Mouse (Mus musculus) midbrain, embryonic 10.5 days (tissue): ENCODE results near the gene Sc5d. TPM values are rescaled to one million over a fixed set of nuclear protein-coding genes. Genes with fewer than 3 reads are reported as not detected.

Experiments
- DNase-seq: peaks from one replicate; pipeline ENCODE4 v3.0.0-alpha.2; 2017; ENCODE audit warnings: low spot score
- H3K27ac ChIP-seq: fragments of 300-500 bp; sonication (generic); replicated peaks from 2 replicates; pipeline ENCODE4 v1.5.1; 2016; ENCODE audit warnings: mild to moderate bottlenecking
- H3K27me3 ChIP-seq: fragments of 300-500 bp; sonication (generic); 2 replicates; pipeline ENCODE4 v1.6.1; 2016; ENCODE audit warnings: low read depth, mild to moderate bottlenecking; ENCODE audit not compliant: poor library complexity, severe bottlenecking
- H3K36me3 ChIP-seq: fragments of 300-500 bp; sonication (generic); 2 replicates; pipeline ENCODE4 v1.6.1; 2016; ENCODE audit warnings: mild to moderate bottlenecking, moderate library complexity
- H3K4me1 ChIP-seq: fragments of 300-500 bp; sonication (generic); 2 replicates; pipeline ENCODE4 v1.6.1; 2016
- H3K4me3 ChIP-seq: fragments of 300-500 bp; sonication (generic); 2 replicates; pipeline ENCODE4 v1.5.1; 2016; ENCODE audit warnings: mild to moderate bottlenecking, moderate library complexity
- H3K9me3 ChIP-seq: fragments of 300-500 bp; sonication (generic); replicated peaks from 2 replicates; pipeline ENCODE4 v1.6.1; 2016; ENCODE audit warnings: mild to moderate bottlenecking
- WGBS: fragments of 180-500 bp; shearing (Covaris S2); methylation state at CpG from one replicate; pipeline ENCODE4 v1.1.7; 2016; 5-methylcytosine and 5-hydroxymethylcytosine counted together
- polyA plus RNA-seq: library from polyadenylated mRNA; unstranded; fragments of >200 nt; fragmentation: Nextera tagmentation; extraction: Ambion mirVana; gene quantifications from 2 replicates; pipeline ENCODE4 v1.2.1, GENCODE M21; 2016

The Sc5d gene
- polyA plus RNA-seq, 1 experiment from 2014 or later = 64.8 TPM

DNA sequence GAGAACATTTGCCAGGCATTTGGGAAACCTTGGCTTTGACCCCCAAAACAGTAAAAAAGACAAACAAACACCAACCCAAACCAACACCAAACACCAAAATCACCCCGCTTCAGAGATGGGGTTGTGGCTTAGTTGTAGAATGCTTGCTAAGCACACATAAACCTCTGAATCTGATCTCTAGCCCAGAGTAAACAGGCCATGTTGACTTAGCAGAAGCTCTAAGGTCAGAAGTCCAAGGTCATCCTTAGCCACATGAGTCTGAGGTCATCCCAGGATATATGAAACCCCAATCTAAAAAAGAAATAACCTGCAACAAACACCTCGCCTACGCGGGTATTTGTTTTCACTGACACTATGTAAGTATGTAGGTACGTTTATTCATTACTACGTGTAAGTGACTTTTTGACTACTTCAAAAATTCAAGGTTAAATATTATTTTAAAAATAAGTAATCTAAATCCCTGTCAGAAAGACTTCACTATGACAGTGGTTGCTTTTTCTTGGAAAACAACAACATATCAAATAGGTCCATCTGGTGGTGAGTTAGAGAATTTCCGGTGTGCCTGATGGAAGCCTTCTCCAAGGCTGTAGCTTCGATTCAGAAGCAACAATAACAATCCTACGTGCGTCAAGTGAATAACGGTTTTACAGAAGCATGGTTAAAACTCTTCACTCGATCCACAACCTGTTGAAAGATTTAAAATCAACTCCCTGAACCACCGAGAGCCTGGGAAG is 11.1 kb upstream of the Sc5d start:
- Histone ChIP-seq H3K27me3 (no peaks in the 10 kb centered on the region), H3K4me3 (no peak overlapping the region), H3K27ac (no peak overlapping the region), H3K9me3 (no peaks in the 10 kb centered on the region), H3K4me1 (no peaks in the 10 kb centered on the region), H3K36me3 (no peaks in the 10 kb centered on the region)
- 66% methylated on average over 13 of the region's 13 CpGs for WGBS
- DNase-seq = no peak

DNA sequence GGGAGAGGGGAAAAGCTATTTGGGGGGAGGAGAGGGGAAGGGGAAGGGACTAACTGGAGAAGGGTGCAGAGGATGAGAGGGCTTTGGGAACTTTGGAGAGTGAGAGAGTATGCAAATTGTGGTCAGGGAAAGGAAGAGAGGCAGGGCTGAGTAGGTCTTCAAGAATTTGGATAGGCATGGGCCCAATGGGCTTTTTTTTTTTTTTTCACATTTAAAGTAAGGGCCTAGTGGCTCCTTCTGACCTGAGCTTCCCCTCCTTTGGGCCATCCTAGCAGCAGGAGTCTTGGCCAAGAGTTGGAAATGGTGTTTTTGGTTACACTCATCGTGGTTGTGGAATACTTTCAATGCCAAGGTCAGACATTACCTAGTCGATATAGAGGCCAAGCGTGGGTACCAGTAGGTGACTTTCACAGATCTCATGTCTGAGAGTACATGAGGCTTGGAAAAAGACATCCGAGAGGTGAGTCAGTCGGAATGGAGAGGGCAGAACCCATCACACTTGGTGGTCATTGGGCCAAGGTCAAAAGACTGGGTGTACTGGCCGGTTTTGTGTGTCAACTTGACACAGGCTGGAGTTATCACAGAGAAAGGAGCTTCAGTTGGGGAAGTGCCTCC is 9.7 kb upstream of the Sc5d start:
- 92% methylated on average over 6 of the region's 6 CpGs for WGBS
- H3K4me3 ChIP-seq = no peak overlapping the region

DNA sequence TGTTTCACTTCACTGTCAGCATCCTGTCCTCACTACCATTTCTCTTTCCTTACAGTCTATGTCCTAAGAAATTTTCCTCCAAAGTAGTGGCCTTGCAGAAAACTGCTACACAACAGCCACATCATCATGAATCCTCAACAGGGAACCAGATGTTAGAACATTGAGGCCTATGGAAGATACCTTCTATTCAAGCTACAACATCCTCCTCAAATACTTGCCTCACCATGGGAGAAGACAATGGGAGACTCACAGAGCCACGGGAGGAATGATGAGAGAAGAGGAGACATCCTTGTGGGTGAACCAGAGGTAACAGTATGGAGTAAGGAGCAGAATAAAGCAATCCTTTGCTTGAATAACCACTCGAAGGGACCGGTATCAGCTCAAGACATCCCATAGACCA is 9.1 kb upstream of the Sc5d start:
- WGBS = 85% methylated on average over 3 of the region's 3 CpGs
- no peaks in the 10 kb centered on the region for H3K27me3 ChIP-seq
- DNase-seq = no peak
- no peak overlapping the region for H3K27ac ChIP-seq
- no peaks in the 10 kb centered on the region for H3K36me3 ChIP-seq
- H3K9me3 ChIP-seq = no peaks in the 10 kb centered on the region
- no peaks in the 10 kb centered on the region for H3K4me1 ChIP-seq
- H3K4me3 ChIP-seq = no peak overlapping the region

More for the DNA sequence above, 9.7 kb upstream of the Sc5d start:
- Histone ChIP-seq H3K27me3 (no peaks in the 10 kb centered on the region), H3K27ac (no peak overlapping the region), H3K9me3 (no peaks in the 10 kb centered on the region), H3K4me1 (no peaks in the 10 kb centered on the region), H3K36me3 (no peaks in the 10 kb centered on the region)
- DNase-seq = no peak

DNA sequence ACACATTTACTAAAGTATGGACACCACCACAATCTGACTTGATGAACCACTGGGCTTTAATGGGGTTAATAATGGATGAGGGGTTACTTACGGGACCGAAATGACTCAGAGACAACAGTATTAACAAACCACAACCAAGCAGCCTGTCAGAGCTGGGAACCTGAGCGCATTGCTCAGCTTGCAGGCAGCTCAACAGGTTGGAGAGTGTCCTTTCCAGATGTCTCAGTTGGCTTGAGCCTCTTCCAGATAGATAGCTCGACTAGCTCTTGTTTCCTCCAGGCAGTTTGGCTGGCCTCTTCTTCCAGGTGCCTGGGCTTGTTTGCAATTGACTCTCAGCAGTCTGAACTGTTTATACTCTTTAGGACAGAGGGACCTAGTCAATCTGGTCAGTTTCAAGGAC is 8.6 kb upstream of the Sc5d start:
- Histone ChIP-seq H3K9me3 (no peaks in the 10 kb centered on the region), H3K27ac (no peak overlapping the region), H3K36me3 (no peaks in the 10 kb centered on the region), H3K4me3 (no peak overlapping the region), H3K27me3 (no peaks in the 10 kb centered on the region), H3K4me1 (no peaks in the 10 kb centered on the region)
- WGBS = 76% methylated on average over 4 of the region's 4 CpGs
- DNase-seq = no peak

DNA sequence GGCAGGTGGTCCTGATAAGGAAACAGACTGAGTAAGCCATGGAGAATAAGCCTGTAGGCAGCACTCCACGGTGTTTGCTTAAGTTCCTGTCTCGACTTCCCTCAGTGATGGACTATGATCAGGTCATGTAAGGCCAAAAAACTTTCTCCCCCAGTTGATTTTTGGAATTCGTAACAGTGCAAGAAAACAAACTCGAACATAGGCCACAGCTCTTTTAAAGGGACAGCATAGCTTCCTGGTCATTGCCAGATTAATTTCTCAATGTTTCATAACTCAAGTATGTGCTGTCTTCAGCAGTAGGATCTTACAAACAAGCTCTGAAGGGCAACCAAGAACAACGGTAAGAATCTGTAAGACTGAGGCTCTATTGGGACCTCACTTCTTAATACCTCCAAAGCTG is 7.4 kb upstream of the Sc5d start:
- no peak for DNase-seq

DNA sequence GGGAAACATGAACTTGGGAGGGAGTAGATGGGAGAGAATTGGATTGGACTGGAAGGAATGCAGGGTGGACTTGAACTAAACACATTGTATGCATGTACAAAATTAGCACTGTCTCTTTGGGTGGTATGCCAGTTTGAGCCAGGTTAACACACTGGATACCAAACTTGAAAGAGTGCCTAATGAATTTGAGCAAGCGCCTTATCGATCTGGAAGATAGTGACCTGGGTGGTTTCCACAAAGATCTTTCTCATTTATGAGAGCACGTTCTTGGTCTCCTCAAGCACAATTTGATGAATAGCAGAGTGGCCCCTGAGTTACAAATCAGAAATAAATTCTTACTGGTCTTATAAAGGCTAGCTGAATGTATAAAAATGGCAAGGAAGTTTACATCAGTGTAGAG is 6.6 kb upstream of the Sc5d start:
- Histone ChIP-seq H3K4me1 (no peaks in the 10 kb centered on the region), H3K36me3 (no peaks in the 10 kb centered on the region), H3K27me3 (no peaks in the 10 kb centered on the region), H3K27ac (no peak overlapping the region), H3K9me3 (no peaks in the 10 kb centered on the region), H3K4me3 (no peak overlapping the region)
- 90% methylated on average over 3 of the region's 3 CpGs for WGBS
- no peak for DNase-seq

More for the DNA sequence above, 7.4 kb upstream of the Sc5d start:
- Histone ChIP-seq H3K27ac (no peak overlapping the region), H3K4me1 (no peaks in the 10 kb centered on the region), H3K4me3 (no peak overlapping the region), H3K27me3 (no peaks in the 10 kb centered on the region), H3K36me3 (no peaks in the 10 kb centered on the region), H3K9me3 (no peaks in the 10 kb centered on the region)
- 86% methylated on average over 5 of the region's 5 CpGs for WGBS

DNA sequence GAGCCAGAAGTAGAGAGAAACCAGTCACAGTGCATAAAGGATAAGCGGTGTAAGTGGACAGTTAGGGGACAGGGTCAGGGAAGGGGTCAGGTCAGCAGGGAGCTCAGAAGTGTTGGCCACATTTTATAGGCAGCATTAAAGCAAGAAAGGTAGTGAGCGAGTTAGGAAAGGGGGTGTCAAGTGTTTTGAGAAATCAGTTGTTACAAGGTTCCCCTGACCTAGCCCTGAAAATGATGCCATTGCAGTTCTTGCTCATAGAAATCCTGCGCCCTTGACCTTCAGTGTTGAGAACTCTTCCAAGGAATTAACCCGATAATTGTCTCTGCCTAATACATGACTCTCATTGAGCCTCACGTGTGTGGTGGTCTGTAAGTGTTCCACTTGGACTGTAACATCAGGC is 6.0 kb upstream of the Sc5d start:
- no peak for DNase-seq
- no peaks in the 10 kb centered on the region for H3K27me3 ChIP-seq
- H3K36me3 ChIP-seq = no peaks in the 10 kb centered on the region
- 91% methylated on average over 5 of the region's 5 CpGs for WGBS
- H3K4me3 ChIP-seq = no peak overlapping the region
- no peak overlapping the region for H3K27ac ChIP-seq
- no peaks in the 10 kb centered on the region for H3K9me3 ChIP-seq
- peaks cover under 1% of the 10 kb centered on the region for H3K4me1 ChIP-seq

DNA sequence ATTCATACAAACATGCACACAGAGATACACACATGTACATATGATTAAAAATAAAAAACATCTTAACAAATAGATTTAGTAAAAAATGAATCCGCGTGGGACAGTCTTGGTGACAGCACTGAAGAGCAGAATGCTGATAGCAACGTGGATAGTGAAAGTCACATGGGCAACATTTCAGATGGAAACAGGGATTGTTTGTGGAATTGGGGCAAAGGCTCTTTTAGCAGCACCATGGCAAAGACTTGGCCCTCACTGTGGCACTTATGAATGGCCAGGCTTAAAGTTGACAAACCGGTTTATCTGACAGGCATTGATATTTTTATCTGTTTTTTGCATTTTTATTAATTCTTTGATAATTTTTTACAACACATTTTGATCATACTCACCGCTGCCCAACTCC is 4.3 kb upstream of the Sc5d start:
- no peaks in the 10 kb centered on the region for H3K9me3 ChIP-seq
- WGBS = 87% methylated on average over 5 of the region's 5 CpGs
- no peaks in the 10 kb centered on the region for H3K27me3 ChIP-seq
- peaks cover 12% of the 10 kb centered on the region for H3K4me1 ChIP-seq
- H3K36me3 ChIP-seq = no peaks in the 10 kb centered on the region
- H3K4me3 ChIP-seq = no peak overlapping the region
- no peak overlapping the region for H3K27ac ChIP-seq
- no peak for DNase-seq

DNA sequence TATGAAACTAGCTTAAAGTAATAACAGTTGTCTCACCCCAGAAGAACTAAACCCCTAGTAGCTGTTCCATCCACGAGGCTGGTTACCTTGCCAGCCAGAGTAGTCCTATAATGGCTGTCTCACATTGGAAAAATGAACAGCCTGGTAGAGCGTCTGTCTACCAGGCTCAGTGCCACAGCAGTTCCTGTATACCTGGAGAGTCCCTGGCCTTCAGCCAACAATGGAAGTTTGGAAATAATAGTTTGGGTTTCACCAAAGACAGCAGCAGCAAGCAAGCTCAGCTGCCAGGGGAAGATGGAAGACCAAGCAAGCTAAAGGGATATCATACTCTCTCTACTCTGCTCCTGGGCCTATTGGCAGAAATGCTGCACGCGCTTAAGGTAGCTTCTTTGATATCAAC is 1.3 kb upstream of the Sc5d start:
- H3K4me3 ChIP-seq = no peak overlapping the region
- H3K27ac ChIP-seq = no peak overlapping the region
- H3K36me3 ChIP-seq = peaks cover 15% of the 10 kb centered on the region
- no peak for DNase-seq
- no peaks in the 10 kb centered on the region for H3K27me3 ChIP-seq
- WGBS = 92% methylated on average over 4 of the region's 4 CpGs
- H3K9me3 ChIP-seq = no peaks in the 10 kb centered on the region
- H3K4me1 ChIP-seq = peaks cover 30% of the 10 kb centered on the region

DNA sequence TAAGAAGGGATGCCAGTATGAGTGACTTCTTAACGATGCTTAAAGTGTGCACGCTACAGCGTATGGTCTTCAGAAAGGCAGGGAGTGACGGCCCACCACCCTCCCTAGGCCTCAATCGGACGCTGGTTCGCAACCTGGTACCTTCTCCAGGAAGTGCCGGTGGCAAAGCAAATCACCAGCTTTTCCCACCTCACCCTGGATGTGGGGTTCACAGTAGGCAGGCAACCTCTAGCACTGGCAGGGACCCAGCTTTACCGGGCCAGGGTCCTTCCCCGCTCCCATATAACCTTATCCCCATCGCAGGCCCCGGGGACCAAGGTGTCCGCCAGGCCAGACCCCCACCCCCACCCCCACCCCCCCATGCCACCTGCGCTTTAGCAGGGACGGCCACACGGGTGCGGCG is 346 bp downstream of the Sc5d start:
- peak overlapping the region; percentile 94 for H3K4me3 ChIP-seq
- WGBS = under 1% methylated on average over 18 of the region's 18 CpGs
- peaks cover 30% of the 10 kb centered on the region for H3K4me1 ChIP-seq
- H3K9me3 ChIP-seq = no peaks in the 10 kb centered on the region
- H3K27me3 ChIP-seq = no peaks in the 10 kb centered on the region
- peaks cover 29% of the 10 kb centered on the region for H3K36me3 ChIP-seq
- H3K27ac ChIP-seq = peak overlapping the region; percentile 95
- no peak for DNase-seq

DNA sequence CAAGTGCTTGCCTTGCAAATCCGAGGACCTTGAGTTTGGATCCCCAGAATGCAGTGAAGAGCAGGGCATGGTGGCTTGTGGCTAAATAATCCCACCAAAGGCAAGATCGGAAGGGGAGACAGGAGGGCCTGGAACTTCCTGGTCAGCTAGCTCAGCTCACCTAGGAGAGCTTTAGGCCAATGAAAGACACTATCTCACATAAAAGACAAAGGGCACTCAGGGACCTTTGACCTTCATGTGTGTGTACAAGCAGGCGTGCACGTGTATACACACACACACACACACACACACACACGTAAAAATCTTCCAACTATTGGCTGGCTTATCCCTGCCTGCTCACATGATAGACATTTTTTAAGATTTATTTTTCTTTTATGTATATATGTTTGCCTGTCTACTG is 3.6 kb downstream of the Sc5d start:
- peaks cover 62% of the 10 kb centered on the region for H3K36me3 ChIP-seq
- DNase-seq = no peak
- H3K4me3 ChIP-seq = no peak overlapping the region
- no peaks in the 10 kb centered on the region for H3K27me3 ChIP-seq
- no peaks in the 10 kb centered on the region for H3K9me3 ChIP-seq
- peaks cover 30% of the 10 kb centered on the region for H3K4me1 ChIP-seq
- 90% methylated on average over 5 of the region's 5 CpGs for WGBS
- no peak overlapping the region for H3K27ac ChIP-seq

DNA sequence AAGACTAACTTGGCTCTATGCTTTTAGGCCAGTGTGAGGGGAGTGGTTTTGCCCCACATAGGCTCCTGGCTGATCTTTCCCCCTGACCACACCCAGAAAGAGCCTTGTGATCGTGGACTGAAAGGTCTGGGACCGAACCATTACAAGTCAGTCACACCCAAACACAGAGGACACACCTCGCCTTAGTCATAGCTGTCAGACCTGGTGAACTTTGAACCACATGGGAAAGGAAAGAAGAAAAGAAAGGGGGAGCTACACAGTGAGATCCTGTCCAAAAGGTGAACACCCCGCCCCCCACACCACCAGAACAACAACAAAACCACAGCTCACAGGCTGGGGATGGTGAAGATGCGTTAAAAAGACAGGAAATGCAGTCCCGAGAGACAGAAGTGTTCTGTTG is 14.9 kb downstream of the Sc5d start:
- Histone ChIP-seq H3K4me3 (no peak overlapping the region), H3K4me1 (no peaks in the 10 kb centered on the region), H3K27ac (no peak overlapping the region), H3K27me3 (no peaks in the 10 kb centered on the region), H3K9me3 (no peaks in the 10 kb centered on the region), H3K36me3 (peaks cover 33% of the 10 kb centered on the region)
- 83% methylated on average over 6 of the region's 6 CpGs for WGBS
- DNase-seq = no peak

DNA sequence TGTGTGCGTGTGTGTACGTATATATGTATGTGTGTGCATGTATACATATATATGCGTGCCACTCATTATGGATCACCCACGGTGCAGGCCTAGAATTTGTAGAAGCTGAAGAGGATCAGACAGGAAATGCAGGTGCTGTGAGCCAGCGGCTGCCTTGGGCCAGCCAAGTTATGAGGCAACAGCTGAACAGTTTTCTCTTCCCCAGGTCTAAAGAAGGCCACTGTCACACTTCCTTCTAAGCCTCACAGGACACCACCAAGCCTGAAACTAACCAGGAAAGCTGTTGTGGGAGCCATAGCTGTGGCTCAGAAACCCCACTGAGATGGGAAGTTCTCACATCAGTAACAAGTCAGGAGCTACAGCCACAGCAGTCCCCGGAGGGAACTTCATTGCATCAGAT is 17.4 kb downstream of the Sc5d start:
- no peaks in the 10 kb centered on the region for H3K4me1 ChIP-seq
- peaks cover 14% of the 10 kb centered on the region for H3K36me3 ChIP-seq
- no peaks in the 10 kb centered on the region for H3K9me3 ChIP-seq
- no peaks in the 10 kb centered on the region for H3K27me3 ChIP-seq
- 89% methylated on average over 6 of the region's 6 CpGs for WGBS
- no peak overlapping the region for H3K4me3 ChIP-seq
- H3K27ac ChIP-seq = no peak overlapping the region
- no peak for DNase-seq
